Mouse (Mus musculus) forebrain, embryonic 13.5 days (tissue): Measurements from ENCODE around the gene Lmntd1. TPM values are rescaled to one million over a fixed set of nuclear protein-coding genes. Genes with fewer than 3 reads are reported as not detected.

Source experiments
- ATAC-seq: fragments of 200-750 bp; cut with Nextera tagmentation; 2 replicates; pipeline ENCODE4 v1.8.0; 2017
- H3K27ac ChIP-seq: fragments of 300-500 bp; sonication (generic); 2 replicates; pipeline ENCODE4 v1.5.1; 2015; ENCODE audit warnings: inconsistent platforms, mild to moderate bottlenecking, moderate library complexity
- H3K27me3 ChIP-seq: fragments of 300-500 bp; sonication (generic); 2 replicates; pipeline ENCODE4 v1.6.1; 2015; ENCODE audit warnings: mild to moderate bottlenecking, inconsistent platforms
- H3K36me3 ChIP-seq: fragments of 300-500 bp; sonication (generic); 2 replicates; pipeline ENCODE4 v1.6.1; 2015; ENCODE audit warnings: mild to moderate bottlenecking, inconsistent platforms; ENCODE audit not compliant: poor library complexity, severe bottlenecking
- H3K4me1 ChIP-seq: fragments of 300-500 bp; sonication (generic); 2 replicates; pipeline ENCODE4 v1.6.1; 2015; ENCODE audit warnings: inconsistent platforms
- H3K4me2 ChIP-seq: fragments of 300-500 bp; sonication (generic); 2 replicates; pipeline ENCODE4 v1.6.1; 2015; ENCODE audit warnings: inconsistent platforms, mild to moderate bottlenecking, moderate library complexity
- H3K4me3 ChIP-seq: fragments of 300-500 bp; sonication (generic); 2 replicates; pipeline ENCODE4 v1.5.1; 2015; ENCODE audit warnings: mild to moderate bottlenecking, inconsistent platforms
- H3K9ac ChIP-seq: fragments of 300-500 bp; sonication (generic); 2 replicates; pipeline ENCODE4 v1.6.1; 2015; ENCODE audit warnings: mild to moderate bottlenecking, inconsistent platforms
- H3K9me3 ChIP-seq: fragments of 300-500 bp; sonication (generic); replicated peaks from 2 replicates; pipeline ENCODE4 v1.6.1; 2016; ENCODE audit warnings: inconsistent platforms
- WGBS: fragments of 180-500 bp; shearing (Covaris S2); methylation state at CpG from one replicate; pipeline ENCODE4 v1.1.7; 2015; 5-methylcytosine and 5-hydroxymethylcytosine counted together
- polyA plus RNA-seq: library from polyadenylated mRNA; unstranded; fragments of >200 nt; fragmentation: Nextera tagmentation; extraction: Ambion mirVana; gene quantifications from 2 replicates; pipeline ENCODE4 v1.2.1, GENCODE M21; 2015

Lmntd1 gene
- polyA plus RNA-seq, 1 experiment from 2014 or later = 0.45 TPM

DNA sequence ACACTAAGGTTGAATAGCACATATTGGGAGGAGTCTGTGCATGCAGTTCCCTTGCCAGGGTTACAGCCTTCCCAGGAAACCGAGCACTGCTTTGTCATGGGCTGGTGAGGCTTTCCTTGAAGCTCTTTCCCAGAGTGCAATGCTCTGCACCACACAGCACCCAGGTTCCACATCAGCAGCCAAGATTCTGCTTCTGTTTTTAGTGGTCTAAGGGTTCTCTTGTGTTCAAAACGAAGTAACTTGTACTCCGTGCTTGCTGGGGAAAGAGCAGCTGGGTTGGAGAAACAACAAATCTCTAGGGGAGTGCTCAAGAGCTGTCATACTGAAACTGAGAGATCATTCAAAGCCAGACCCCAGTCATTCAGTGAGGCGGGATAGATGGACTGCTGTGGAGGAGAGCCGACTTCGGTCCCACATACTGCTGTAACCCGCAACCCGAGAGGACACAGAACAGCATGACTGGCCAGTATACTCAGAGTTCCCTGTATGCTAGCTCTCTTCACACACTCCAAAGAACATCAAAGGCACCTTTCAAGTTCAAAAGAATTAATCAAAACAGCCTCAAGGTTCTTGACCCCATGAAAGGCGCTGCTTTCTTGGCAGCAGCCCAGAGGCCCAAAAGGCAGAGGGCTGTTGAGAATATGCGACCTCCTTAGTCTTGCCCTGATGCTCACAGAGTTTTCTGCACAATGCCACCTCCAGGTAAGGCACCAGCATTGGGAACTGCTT lies 35.5 kb downstream of the Lmntd1 start:
- H3K27me3 ChIP-seq = no peaks in the 10 kb centered on the region
- peaks cover 17% of the 10 kb centered on the region for H3K4me1 ChIP-seq
- no peaks in the 10 kb centered on the region for H3K36me3 ChIP-seq
- no peak overlapping the region for H3K4me3 ChIP-seq
- H3K27ac ChIP-seq = peak overlapping the region; percentile 11; the same call in 1 of the 2 replicates
- H3K9me3 ChIP-seq = no peaks in the 10 kb centered on the region
- 38% methylated on average over 10 of the region's 10 CpGs for WGBS
- no peak overlapping the region for H3K9ac ChIP-seq
- ATAC-seq = peak; percentile 48; the same call in 1 of the 2 replicates
- H3K4me2 ChIP-seq = no peak overlapping the region

DNA sequence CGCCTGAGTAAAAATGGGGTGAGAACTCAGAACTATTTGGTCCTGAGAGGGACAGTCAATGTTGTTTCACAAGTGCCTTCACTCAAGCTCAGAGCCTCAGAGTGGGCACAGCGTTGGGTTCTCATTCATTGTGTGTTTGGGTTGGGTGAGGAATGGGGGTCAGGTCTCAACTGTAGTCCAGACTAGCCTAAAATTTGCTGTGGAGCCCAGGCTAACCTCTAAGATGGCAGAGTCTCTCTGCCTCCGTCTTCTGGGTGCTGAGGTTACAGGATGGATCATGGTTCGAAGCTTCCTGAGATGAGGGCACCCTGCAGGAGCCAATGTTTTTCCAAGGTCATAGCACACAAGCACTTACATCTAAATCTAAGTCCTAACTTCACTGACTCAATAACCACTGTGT lies 37.4 kb downstream of the Lmntd1 start:
- Histone ChIP-seq H3K9ac (no peak overlapping the region), H3K4me2 (no peak overlapping the region), H3K4me1 (peaks cover 17% of the 10 kb centered on the region), H3K36me3 (no peaks in the 10 kb centered on the region), H3K4me3 (no peak overlapping the region), H3K27me3 (no peaks in the 10 kb centered on the region), H3K9me3 (no peaks in the 10 kb centered on the region), H3K27ac (no peak overlapping the region)
- no peak for ATAC-seq
- WGBS = 94% methylated on average over 4 of the region's 4 CpGs

GRCm38 (mm10) chr6:145573250-145574013 lies 40.7 kb downstream of the Lmntd1 start:
- H3K27me3 ChIP-seq = no peaks in the 10 kb centered on the region
- ATAC-seq = no peak
- WGBS = 82% methylated on average over 6 of the region's 6 CpGs

GRCm38 (mm10) chr6:145568701-145569100 lies 45.4 kb downstream of the Lmntd1 start:
- 90% methylated on average over 3 of the region's 3 CpGs for WGBS
- no peak overlapping the region for H3K4me3 ChIP-seq
- H3K9ac ChIP-seq = no peak overlapping the region
- no peaks in the 10 kb centered on the region for H3K9me3 ChIP-seq
- no peak for ATAC-seq
- no peak overlapping the region for H3K27ac ChIP-seq
- no peaks in the 10 kb centered on the region for H3K36me3 ChIP-seq
- H3K4me2 ChIP-seq = no peak overlapping the region
- H3K27me3 ChIP-seq = no peaks in the 10 kb centered on the region
- H3K4me1 ChIP-seq = 0 out of 2 replicates have a peak, but pooled peaks cover 3% of the 10 kb centered on the region

More at GRCm38 (mm10) chr6:145573250-145574013, 40.7 kb downstream of the Lmntd1 start:
- Histone ChIP-seq H3K27ac (no peak overlapping the region), H3K36me3 (no peaks in the 10 kb centered on the region), H3K4me2 (no peak overlapping the region), H3K9ac (no peak overlapping the region), H3K4me1 (peaks cover 5% of the 10 kb centered on the region), H3K4me3 (no peak overlapping the region), H3K9me3 (no peaks in the 10 kb centered on the region)

- 0 out of 2 replicates have a peak, but pooled peaks cover 3% of the 10 kb centered on the region for H3K4me1 ChIP-seq
- H3K9ac ChIP-seq = no peak overlapping the region
- no peak overlapping the region for H3K4me3 ChIP-seq
- no peaks in the 10 kb centered on the region for H3K9me3 ChIP-seq
- no peaks in the 10 kb centered on the region for H3K36me3 ChIP-seq
- WGBS = 83% methylated on average over 3 of the region's 3 CpGs
- H3K27me3 ChIP-seq = no peaks in the 10 kb centered on the region
- H3K4me2 ChIP-seq = no peak overlapping the region
- H3K27ac ChIP-seq = no peak overlapping the region
- no peak for ATAC-seq
These were observed 46.3 kb downstream of the Lmntd1 start for GRCm38 (mm10) chr6:145567832-145568231.

DNA sequence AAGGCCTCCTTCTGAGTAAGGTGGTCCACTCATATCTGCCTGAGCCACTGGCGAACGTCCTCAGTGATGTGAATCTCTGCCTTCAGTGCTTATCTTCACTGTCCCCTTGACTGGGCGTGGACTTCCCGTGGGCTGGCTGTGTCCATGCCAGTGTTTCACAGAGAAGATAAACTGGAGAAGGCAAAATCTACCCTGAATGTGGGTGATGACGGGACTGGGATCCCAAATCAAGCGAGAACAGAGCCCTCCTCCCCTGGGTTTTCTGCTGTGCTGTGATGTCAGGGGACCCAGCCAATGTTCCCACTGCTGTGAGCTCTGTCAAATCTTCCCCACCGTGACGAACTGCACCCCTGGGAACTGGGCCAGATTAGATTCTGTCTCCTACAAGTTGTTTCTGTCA lies 46.8 kb downstream of the Lmntd1 start:
- Histone ChIP-seq H3K4me1 (0 out of 2 replicates have a peak, but pooled peaks cover 3% of the 10 kb centered on the region), H3K9me3 (no peaks in the 10 kb centered on the region), H3K4me2 (no peak overlapping the region), H3K27ac (no peak overlapping the region), H3K9ac (no peak overlapping the region), H3K4me3 (no peak overlapping the region), H3K36me3 (no peaks in the 10 kb centered on the region), H3K27me3 (no peaks in the 10 kb centered on the region)
- no peak for ATAC-seq
- 86% methylated on average over 8 of the region's 8 CpGs for WGBS

DNA sequence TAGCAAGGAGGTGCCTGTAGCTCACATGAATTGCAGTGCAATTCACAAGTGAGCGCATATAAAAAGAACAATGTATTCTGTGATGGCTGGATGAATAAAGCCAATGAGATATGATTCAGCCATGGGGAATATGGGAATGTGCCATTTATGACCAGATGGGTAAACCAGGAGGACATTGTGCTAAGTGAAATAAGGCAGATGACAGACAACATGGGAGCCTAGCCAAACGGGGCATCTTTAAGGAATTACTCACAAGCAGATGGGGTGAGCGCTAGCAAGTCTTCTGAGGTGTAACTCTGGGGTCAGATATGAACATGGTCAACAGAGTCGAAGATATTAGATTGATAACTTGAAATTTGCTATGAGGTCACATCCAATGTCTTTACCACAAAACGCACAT lies 48.5 kb downstream of the Lmntd1 start:
- no peak for ATAC-seq
- 0 out of 2 replicates have a peak, but pooled peaks cover 3% of the 10 kb centered on the region for H3K4me1 ChIP-seq
- H3K27ac ChIP-seq = no peak overlapping the region
- 89% methylated on average over 5 of the region's 5 CpGs for WGBS
- no peak overlapping the region for H3K9ac ChIP-seq
- no peaks in the 10 kb centered on the region for H3K27me3 ChIP-seq
- H3K36me3 ChIP-seq = no peaks in the 10 kb centered on the region
- no peak overlapping the region for H3K4me3 ChIP-seq
- no peak overlapping the region for H3K4me2 ChIP-seq
- no peaks in the 10 kb centered on the region for H3K9me3 ChIP-seq

GRCm38 (mm10) chr6:145564671-145565070 lies 49.4 kb downstream of the Lmntd1 start:
- no peaks in the 10 kb centered on the region for H3K9me3 ChIP-seq
- H3K4me3 ChIP-seq = no peak overlapping the region
- no peak overlapping the region for H3K9ac ChIP-seq
- no peak overlapping the region for H3K4me2 ChIP-seq
- H3K36me3 ChIP-seq = no peaks in the 10 kb centered on the region
- H3K4me1 ChIP-seq = 0 out of 2 replicates have a peak, but pooled peaks cover 3% of the 10 kb centered on the region
- WGBS = 83% methylated on average over 4 of the region's 4 CpGs
- H3K27ac ChIP-seq = no peak overlapping the region
- no peak for ATAC-seq
- no peaks in the 10 kb centered on the region for H3K27me3 ChIP-seq

DNA sequence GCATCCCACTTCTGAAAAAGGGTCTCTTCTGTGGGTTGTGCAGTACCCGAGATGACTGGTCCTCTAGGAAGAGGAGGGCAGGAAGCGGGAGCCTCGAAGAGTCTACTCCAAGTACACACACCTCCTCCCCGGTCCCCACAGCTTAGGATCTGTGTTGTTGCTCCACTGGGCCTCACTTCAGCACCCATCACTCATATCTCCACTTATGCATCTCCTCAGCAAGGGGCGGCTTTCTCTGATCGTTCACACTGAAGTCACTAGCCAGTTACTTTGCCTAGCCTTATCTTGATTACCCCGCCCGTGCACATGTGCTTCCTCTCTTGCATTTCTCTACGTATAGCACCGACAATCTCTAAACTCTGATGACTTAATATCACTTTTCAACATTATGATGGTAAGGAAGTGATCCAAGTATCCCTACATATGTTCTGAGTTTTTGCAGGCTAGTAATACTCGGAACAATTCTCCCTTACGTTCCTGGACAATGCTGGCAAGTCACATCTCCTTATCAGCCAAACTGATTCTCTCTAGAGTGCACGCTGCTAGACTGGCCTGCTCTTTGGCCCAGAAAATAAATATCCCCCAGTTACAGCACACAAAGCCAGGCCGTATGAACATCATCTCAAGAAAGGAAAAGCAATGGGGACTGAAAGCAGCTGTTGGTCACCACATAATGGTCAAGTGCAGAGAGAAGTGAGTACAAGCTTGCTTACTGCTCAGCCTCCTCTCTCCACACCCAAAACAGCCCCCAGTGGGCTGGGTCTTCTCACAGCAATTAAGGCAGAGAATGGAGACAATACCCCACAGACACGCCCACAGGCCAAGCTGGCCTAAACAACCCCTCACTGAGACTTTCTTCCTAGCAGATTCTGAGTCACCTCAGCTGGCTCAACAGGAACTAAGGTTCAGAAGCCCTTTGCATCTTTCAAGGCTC lies 56.8 kb downstream of the Lmntd1 start:
- Histone ChIP-seq H3K27me3 (no peaks in the 10 kb centered on the region), H3K36me3 (no peaks in the 10 kb centered on the region), H3K9ac (no peak overlapping the region), H3K27ac (no peak overlapping the region), H3K9me3 (no peaks in the 10 kb centered on the region; the same call in 1 of the 2 replicates), H3K4me2 (no peak overlapping the region), H3K4me3 (no peak overlapping the region), H3K4me1 (no peaks in the 10 kb centered on the region)
- ATAC-seq = no peak
- 84% methylated on average over 15 of the region's 15 CpGs for WGBS

DNA sequence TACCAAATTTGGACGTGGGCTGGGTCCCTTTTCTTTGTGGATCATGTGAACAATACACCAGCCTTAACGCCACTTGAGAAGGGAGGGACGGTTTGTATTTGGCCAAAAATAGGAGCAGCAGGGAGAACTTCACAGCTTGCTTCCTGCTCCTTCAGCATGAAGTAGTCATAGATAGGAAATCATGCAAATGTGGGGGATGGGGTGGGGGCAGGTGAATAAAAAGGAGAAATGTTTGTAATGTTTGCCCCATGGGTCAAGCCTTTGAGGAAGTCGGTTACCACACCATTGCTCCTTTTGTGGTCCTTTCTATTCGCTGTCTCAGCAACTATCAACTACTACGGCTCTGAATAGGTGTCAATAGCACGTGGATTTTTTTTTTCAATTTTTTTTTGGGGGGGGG lies 60.9 kb downstream of the Lmntd1 start:
- 66% methylated on average over 7 of the region's 7 CpGs for WGBS
- Histone ChIP-seq H3K36me3 (no peaks in the 10 kb centered on the region), H3K27me3 (no peaks in the 10 kb centered on the region), H3K4me2 (no peak overlapping the region), H3K9ac (no peak overlapping the region), H3K4me1 (no peaks in the 10 kb centered on the region), H3K27ac (no peak overlapping the region), H3K4me3 (no peak overlapping the region), H3K9me3 (no peaks in the 10 kb centered on the region; the same call in 1 of the 2 replicates)
- ATAC-seq = no peak

GRCm38 (mm10) chr6:145552817-145553216 lies 61.3 kb downstream of the Lmntd1 start:
- no peak for ATAC-seq
- no peak overlapping the region for H3K27ac ChIP-seq
- WGBS = 86% methylated on average over 3 of the region's 3 CpGs
- no peaks in the 10 kb centered on the region for H3K27me3 ChIP-seq
- no peak overlapping the region for H3K4me3 ChIP-seq
- H3K4me2 ChIP-seq = no peak overlapping the region
- no peaks in the 10 kb centered on the region for H3K4me1 ChIP-seq
- H3K9ac ChIP-seq = no peak overlapping the region
- no peaks in the 10 kb centered on the region; the same call in 1 of the 2 replicates for H3K9me3 ChIP-seq
- H3K36me3 ChIP-seq = no peaks in the 10 kb centered on the region
